Mouse (Mus musculus) hindbrain, embryonic 10.5 days (tissue): ENCODE results near the gene Vars. TPM values are rescaled to one million over a fixed set of nuclear protein-coding genes. Genes with fewer than 3 reads are reported as not detected.

Source experiments
- DNase-seq: peaks from one replicate; pipeline ENCODE4 v3.0.0-alpha.2; 2017; ENCODE audit warnings: low spot score
- H3K27ac ChIP-seq: fragments of 300-500 bp; sonication (generic); 2 replicates; pipeline ENCODE4 v1.5.1; 2016; ENCODE audit warnings: mild to moderate bottlenecking, moderate library complexity
- H3K27me3 ChIP-seq: fragments of 300-500 bp; sonication (generic); 2 replicates; pipeline ENCODE4 v1.6.1; 2016; ENCODE audit warnings: mild to moderate bottlenecking; ENCODE audit not compliant: poor library complexity, insufficient read depth, severe bottlenecking
- H3K36me3 ChIP-seq: fragments of 300-500 bp; sonication (generic); 2 replicates; pipeline ENCODE4 v1.6.1; 2016; ENCODE audit warnings: mild to moderate bottlenecking, moderate library complexity
- H3K4me1 ChIP-seq: fragments of 300-500 bp; sonication (generic); replicated peaks from 2 replicates; pipeline ENCODE4 v1.6.1; 2016; ENCODE audit warnings: mild to moderate bottlenecking
- H3K4me3 ChIP-seq: fragments of 300-500 bp; sonication (generic); 2 replicates; pipeline ENCODE4 v1.5.1; 2016; ENCODE audit warnings: mild to moderate bottlenecking, moderate library complexity
- H3K9me3 ChIP-seq: fragments of 300-500 bp; sonication (generic); 2 replicates; pipeline ENCODE4 v1.6.1; 2016; ENCODE audit warnings: mild to moderate bottlenecking, moderate library complexity
- WGBS: fragments of 180-500 bp; shearing (Covaris S2); methylation state at CpG from one replicate; pipeline ENCODE4 v1.1.7; 2016; 5-methylcytosine and 5-hydroxymethylcytosine counted together
- polyA plus RNA-seq: library from polyadenylated mRNA; unstranded; fragments of >200 nt; fragmentation: Nextera tagmentation; extraction: Ambion mirVana; gene quantifications from 2 replicates; pipeline ENCODE4 v1.2.1, GENCODE M21; 2016

The Vars gene
- polyA plus RNA-seq, 1 experiment from 2014 or later: 176 TPM

GRCm38 (mm10) chr17:35039121-35039873, 38.5 kb downstream of the Vars start:
- 86% methylated on average over 11 of the region's 11 CpGs for WGBS
- H3K4me3 ChIP-seq: no peak overlapping the region
- H3K9me3 ChIP-seq: no peaks in the 10 kb centered on the region

DNA sequence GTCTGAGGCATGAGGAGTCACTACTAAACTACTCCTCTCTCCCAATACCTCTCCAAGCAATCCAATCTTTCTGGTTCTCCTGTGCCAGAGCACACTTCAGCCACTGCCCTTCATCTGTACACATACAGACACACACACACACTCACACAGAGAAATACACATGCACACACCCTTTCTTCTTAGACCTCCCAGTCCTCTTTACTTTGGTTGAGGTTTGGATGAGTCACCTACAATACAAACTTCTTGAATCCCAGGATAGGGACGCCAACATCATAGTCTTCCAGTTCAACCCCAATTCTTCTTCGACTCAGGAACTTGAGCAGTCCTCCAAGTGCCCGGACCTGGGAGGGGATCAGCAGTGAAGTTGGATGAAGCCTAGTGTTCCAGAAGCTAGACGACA, 43.0 kb downstream of the Vars start:
- H3K36me3 ChIP-seq: no peaks in the 10 kb centered on the region
- no peak overlapping the region for H3K4me3 ChIP-seq
- WGBS: 88% methylated on average over 4 of the region's 4 CpGs
- DNase-seq: no peak
- H3K27ac ChIP-seq: 0 out of 2 replicates have a peak overlapping the region, but pooled peaks have one; percentile 36
- H3K4me1 ChIP-seq: peaks cover 43% of the 10 kb centered on the region
- no peaks in the 10 kb centered on the region for H3K9me3 ChIP-seq
- no peaks in the 10 kb centered on the region for H3K27me3 ChIP-seq

More at GRCm38 (mm10) chr17:35039121-35039873, 38.5 kb downstream of the Vars start:
- no peaks in the 10 kb centered on the region; the same call in 1 of the 2 replicates for H3K4me1 ChIP-seq
- H3K36me3 ChIP-seq: no peaks in the 10 kb centered on the region
- H3K27ac ChIP-seq: no peak overlapping the region
- DNase-seq: no peak
- no peaks in the 10 kb centered on the region for H3K27me3 ChIP-seq

DNA sequence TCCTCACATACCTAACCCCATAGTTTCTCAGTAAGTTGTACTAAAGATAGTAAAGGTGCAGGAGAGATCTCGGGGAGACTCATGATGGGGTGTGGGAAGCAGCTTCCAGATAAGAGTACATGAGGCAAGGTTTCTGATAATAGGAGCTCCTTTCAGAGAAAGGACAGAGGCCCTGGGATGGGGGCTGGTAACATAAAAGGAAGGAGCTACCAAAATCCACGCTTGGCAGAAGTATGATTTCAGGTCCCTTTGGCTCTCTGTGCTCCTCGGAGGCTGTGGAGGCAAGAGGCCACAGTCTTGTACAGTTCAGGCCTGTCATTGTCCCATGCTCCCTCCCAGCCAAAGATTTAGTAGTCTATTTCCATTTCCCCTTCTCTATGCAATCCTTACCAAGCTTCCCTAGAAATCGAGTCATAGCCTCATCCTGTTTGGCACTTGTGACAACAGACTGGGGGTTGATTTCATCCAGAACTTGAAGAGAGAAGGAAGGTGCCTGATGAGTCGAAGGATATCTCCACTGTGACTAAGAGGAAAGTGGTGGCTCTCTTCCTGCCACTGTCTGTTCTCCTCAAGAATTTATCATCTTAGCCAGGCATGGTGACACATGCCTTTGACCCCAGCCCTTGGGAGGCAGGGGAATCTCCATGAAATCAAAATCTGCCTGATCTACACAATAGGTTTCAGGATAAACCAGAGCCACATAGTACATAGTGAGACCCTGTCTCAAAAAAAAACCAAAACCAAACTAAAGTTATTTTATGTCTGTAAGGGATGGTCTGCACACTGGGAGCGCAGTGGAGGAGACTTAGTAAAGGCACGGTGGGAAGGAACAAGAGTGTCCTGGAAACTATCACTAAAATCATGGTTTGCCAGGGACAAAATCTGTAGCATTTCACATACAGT, 44.4 kb downstream of the Vars start:
- H3K4me1 ChIP-seq: peaks cover 56% of the 10 kb centered on the region
- no peaks in the 10 kb centered on the region for H3K36me3 ChIP-seq
- H3K27ac ChIP-seq: peak overlapping the region; percentile 98
- H3K9me3 ChIP-seq: no peaks in the 10 kb centered on the region
- no peaks in the 10 kb centered on the region for H3K27me3 ChIP-seq
- WGBS: 90% methylated on average over 7 of the region's 7 CpGs
- DNase-seq: no peak
- H3K4me3 ChIP-seq: peak overlapping the region; percentile 67

DNA sequence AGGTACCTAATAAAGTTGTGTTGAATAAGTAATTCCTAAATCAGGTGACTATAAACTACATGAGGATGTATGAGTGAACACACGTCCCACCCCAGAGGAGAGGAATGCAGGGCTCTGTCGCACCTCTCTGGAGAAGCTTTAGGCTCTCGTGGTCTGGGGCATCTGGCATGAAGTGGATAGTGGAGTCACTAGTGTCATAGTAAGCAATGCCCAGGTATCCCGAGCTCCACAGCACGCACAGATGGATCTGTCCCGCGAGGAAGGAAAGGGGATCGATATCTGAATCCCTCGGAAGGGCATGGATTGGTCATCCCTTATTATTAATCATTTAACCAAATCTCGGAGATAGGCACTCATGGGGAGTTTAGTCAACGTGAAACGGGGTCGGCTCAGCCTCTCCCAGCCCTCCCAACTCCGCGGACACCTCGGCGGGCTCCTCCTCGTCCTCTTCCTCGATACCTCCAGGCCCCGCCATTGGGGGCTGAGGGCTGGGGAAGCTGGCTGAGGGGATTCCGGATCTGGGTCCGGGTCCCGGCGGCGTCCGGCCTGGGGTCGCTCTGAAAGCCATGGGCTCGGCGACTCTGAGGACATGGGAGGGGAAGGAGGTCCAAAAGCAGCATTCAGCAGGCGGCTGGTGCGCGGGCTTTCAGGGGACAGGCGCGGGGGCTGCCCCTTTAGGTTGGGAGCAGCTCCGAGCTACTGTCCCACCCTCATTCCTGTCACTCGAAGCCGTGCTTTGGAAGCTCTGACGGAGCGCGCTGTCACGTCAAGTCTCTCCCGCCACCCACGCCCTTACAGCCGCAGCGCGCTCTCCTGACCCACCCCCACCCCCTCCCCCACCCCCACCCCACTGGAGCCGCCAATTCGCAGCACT, 45.3 kb downstream of the Vars start:
- H3K36me3 ChIP-seq: no peaks in the 10 kb centered on the region
- 6% methylated on average over 48 of the region's 48 CpGs for WGBS
- no peaks in the 10 kb centered on the region for H3K27me3 ChIP-seq
- H3K4me1 ChIP-seq: peaks cover 62% of the 10 kb centered on the region
- H3K27ac ChIP-seq: peak overlapping the region; percentile 98
- peak overlapping the region; percentile 67 for H3K4me3 ChIP-seq
- DNase-seq: peak; percentile 26
- no peaks in the 10 kb centered on the region for H3K9me3 ChIP-seq

DNA sequence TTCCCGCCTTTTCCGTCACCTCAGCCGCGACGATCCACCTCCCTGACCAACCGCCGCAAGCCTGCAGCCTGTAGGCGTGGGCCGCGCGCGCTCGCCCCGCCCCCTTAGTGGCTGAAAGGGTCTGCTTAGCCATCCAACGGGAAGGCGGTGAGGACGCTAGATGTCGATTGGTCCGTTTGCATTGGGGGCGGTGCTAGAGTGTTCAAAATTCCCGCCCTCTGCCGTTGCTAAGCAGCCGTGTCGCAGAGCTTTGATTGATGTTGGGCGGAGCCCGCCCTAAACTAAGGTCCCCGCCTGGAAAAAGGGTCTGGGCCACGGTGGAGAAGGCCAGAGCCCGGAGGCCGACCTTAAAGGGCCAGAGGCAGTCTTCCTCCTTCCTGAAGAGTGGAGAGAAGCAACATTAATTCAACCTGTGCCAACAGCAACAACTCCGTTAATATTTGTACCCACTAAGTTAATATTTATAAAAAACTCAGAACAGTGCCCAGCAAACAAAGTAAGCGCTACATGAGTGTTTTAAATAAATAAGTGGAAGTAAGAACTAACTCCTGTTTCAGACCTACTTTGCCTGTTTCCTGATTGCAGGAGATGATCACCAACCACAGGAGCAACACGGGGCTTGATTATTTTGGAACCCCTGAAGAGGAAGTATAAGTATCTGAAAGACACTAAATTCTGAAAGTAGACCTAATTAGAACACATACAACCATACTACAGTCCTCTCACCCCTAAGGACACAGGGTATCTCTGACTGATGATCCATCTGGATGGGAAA, 46.1 kb downstream of the Vars start, which contains the start of gene Msh5:
Gene Msh5, minus strand, starts transcription at position 65 of the 775 bp plus-strand sequence.
- H3K27ac ChIP-seq: peak within 1 kb of the TSS; percentile 98
- no peaks in the 10 kb centered on the region for H3K9me3 ChIP-seq
- peaks cover 69% of the 10 kb centered on the region for H3K4me1 ChIP-seq
- no peaks in the 10 kb centered on the region for H3K27me3 ChIP-seq
- H3K4me3 ChIP-seq: peak within 1 kb of the TSS; percentile 67
- peak; percentile 100 for DNase-seq
- 3% methylated on average over 33 of the region's 33 CpGs for WGBS
- no peaks in the 10 kb centered on the region for H3K36me3 ChIP-seq

GRCm38 (mm10) chr17:35047688-35048087, 46.9 kb downstream of the Vars start:
- 50% methylated on average over 1 of the region's 1 CpGs for WGBS
- peak overlapping the region; percentile 25; the same call in 1 of the 2 replicates for H3K4me3 ChIP-seq
- H3K4me1 ChIP-seq: peaks cover 77% of the 10 kb centered on the region

DNA sequence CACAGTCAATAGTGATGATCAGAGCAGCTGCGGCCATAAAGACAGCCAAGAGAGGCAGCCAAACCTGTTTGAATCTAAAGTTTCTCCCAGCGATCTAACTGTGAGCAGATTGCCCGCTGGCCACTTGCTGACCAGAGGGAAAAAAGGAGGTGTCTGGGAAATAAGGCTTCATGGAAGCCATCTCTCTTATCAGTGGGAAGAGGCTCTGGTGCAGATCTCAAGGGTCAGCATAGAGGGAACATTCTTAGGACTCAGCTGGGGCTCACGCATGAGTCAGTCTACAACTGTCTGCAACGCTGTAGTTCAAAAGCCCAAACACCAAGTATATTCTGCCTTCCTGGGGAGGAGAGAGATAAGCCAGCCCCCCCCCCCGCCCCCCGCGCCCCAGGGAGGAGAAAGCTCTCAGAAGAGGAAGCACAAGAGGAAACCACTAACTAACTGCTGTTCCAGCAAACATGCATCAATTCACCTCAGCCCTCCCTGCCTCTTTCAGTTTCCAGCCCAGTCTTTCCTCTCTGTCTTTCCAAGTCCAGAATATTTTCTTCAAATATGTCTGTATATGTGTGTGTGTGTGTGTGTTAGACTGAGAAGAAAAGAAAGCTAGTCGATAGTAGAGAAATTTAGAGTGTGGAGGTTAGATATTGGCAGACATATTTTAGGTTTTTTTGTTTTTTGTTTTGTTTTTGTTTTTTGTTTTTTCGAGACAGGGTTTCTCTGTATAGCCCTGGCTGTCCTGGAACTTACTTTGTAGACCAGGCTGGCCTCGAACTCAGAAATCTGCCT, 47.6 kb downstream of the Vars start:
- H3K9me3 ChIP-seq: no peaks in the 10 kb centered on the region
- peaks cover 14% of the 10 kb centered on the region for H3K36me3 ChIP-seq
- no peaks in the 10 kb centered on the region for H3K27me3 ChIP-seq
- peaks cover 81% of the 10 kb centered on the region for H3K4me1 ChIP-seq
- no peak for DNase-seq
- 37% methylated on average over 11 of the region's 11 CpGs for WGBS
- H3K4me3 ChIP-seq: peak overlapping the region; percentile 25; the same call in 1 of the 2 replicates
- H3K27ac ChIP-seq: peak overlapping the region; percentile 98

More at GRCm38 (mm10) chr17:35047688-35048087, 46.9 kb downstream of the Vars start:
- Histone ChIP-seq H3K36me3 (peaks cover 7% of the 10 kb centered on the region), H3K9me3 (no peaks in the 10 kb centered on the region), H3K27ac (peak overlapping the region; percentile 98), H3K27me3 (no peaks in the 10 kb centered on the region)
- DNase-seq: no peak

GRCm38 (mm10) chr17:35048932-35049440, 48.2 kb downstream of the Vars start:
- WGBS: 72% methylated on average over 5 of the region's 5 CpGs
- peaks cover 20% of the 10 kb centered on the region for H3K36me3 ChIP-seq
- DNase-seq: no peak
- H3K27ac ChIP-seq: peak overlapping the region; percentile 97
- 0 out of 2 replicates have a peak, but pooled peaks cover under 1% of the 10 kb centered on the region for H3K9me3 ChIP-seq
- peak overlapping the region; percentile 76 for H3K4me3 ChIP-seq
- peaks cover 81% of the 10 kb centered on the region for H3K4me1 ChIP-seq
- H3K27me3 ChIP-seq: no peaks in the 10 kb centered on the region

DNA sequence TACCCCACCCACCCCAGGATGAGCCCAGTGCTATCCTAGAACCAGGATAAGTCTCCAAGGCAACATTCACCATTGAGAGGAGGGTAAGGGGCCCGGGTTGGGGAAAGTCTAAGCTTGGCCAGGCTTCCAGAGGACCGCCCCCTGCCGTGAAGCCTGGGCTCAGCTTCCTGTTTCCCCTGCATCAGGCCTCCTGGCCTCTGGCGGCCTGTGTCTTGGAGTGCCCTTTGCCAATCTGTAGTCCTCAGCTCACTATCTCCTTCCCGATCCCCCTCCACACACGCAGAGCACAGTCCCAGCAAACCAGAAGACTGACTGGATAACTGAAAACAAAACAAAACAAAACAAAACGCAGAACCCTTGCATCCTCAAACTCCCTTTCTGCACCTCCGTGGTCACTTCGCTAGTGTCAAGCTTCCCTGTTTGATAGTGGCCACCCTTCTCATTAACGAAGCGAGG, 48.8 kb downstream of the Vars start, which contains the start of gene Clic1:
Gene Clic1, plus strand, starts transcription at position 406 of the 456 bp plus-strand sequence.
- H3K4me1 ChIP-seq: peaks cover 80% of the 10 kb centered on the region
- H3K27ac ChIP-seq: peak within 1 kb of the TSS; percentile 97
- H3K4me3 ChIP-seq: peak within 1 kb of the TSS; percentile 76
- WGBS: 2% methylated on average over 11 of the region's 11 CpGs
- peaks cover 26% of the 10 kb centered on the region for H3K36me3 ChIP-seq
- 0 out of 2 replicates have a peak, but pooled peaks cover 5% of the 10 kb centered on the region for H3K9me3 ChIP-seq
- peak; percentile 84 for DNase-seq
- no peaks in the 10 kb centered on the region for H3K27me3 ChIP-seq

- Histone ChIP-seq H3K27me3 (no peaks in the 10 kb centered on the region), H3K27ac (peak overlapping the region; percentile 97), H3K4me1 (peaks cover 74% of the 10 kb centered on the region), H3K9me3 (0 out of 2 replicates have a peak, but pooled peaks cover 5% of the 10 kb centered on the region), H3K4me3 (peak overlapping the region; percentile 76), H3K36me3 (peaks cover 33% of the 10 kb centered on the region)
- WGBS: under 1% methylated on average over 27 of the region's 27 CpGs
- peak; percentile 76 for DNase-seq
These were observed 49.5 kb downstream of the Vars start for GRCm38 (mm10) chr17:35050126-35050750.
